Mouse (Mus musculus) kidney, embryonic 16.5 days (tissue): ENCODE results near the gene Wfdc15a. TPM values are rescaled to one million over a fixed set of nuclear protein-coding genes. Genes with fewer than 3 reads are reported as not detected.
"Not testable (repeated sequence)": the region's sequence is repeated elsewhere in the genome, so short reads cannot be mapped to it uniquely, and the experiment has no call there.

Experiments used
- ATAC-seq: fragments of 200-750 bp; cut with Nextera tagmentation; 2 replicates; pipeline ENCODE4 v1.8.0; 2017; ENCODE audit warnings: moderate TSS enrichment; ENCODE audit not compliant: low FRiP score, low TSS enrichment
- H3K27ac ChIP-seq: fragments of 300-500 bp; sonication (generic); 2 replicates; pipeline ENCODE4 v1.5.1; 2014; ENCODE audit warnings: low read length
- H3K27me3 ChIP-seq: fragments of 300-500 bp; sonication (generic); 2 replicates; pipeline ENCODE4 v1.6.1; 2014; ENCODE audit warnings: low read length, control low read depth, mixed read lengths; ENCODE audit not compliant: insufficient read depth
- H3K36me3 ChIP-seq: fragments of 300-500 bp; sonication (generic); 2 replicates; pipeline ENCODE4 v1.6.1; 2014; ENCODE audit warnings: low read length, control low read depth, mixed read lengths; ENCODE audit not compliant: insufficient read depth
- H3K4me1 ChIP-seq: fragments of 300-500 bp; sonication (generic); 2 replicates; pipeline ENCODE4 v1.6.1; 2014; ENCODE audit warnings: low read length, control low read depth, mixed read lengths; ENCODE audit not compliant: insufficient read depth
- H3K4me2 ChIP-seq: fragments of 300-500 bp; sonication (generic); replicated peaks from 2 replicates; pipeline ENCODE4 v1.6.1; 2014; ENCODE audit warnings: low read depth, low read length
- H3K4me3 ChIP-seq: fragments of 300-500 bp; sonication (generic); 2 replicates; pipeline ENCODE4 v1.5.1; 2014; ENCODE audit warnings: mild to moderate bottlenecking, low read length
- H3K9ac ChIP-seq: fragments of 300-500 bp; sonication (generic); replicated peaks from 2 replicates; pipeline ENCODE4 v1.6.1; 2014; ENCODE audit warnings: low read length
- H3K9me3 ChIP-seq: fragments of 300-500 bp; sonication (generic); 2 replicates; pipeline ENCODE4 v1.6.1; 2016; ENCODE audit warnings: low read length, control low read depth
- WGBS: fragments of 180-500 bp; shearing (Covaris S2); extraction: QIAGEN DNeasy Blood & Tissue Kit; methylation state at CpG from one replicate; pipeline ENCODE4 v1.1.7; 2014; 5-methylcytosine and 5-hydroxymethylcytosine counted together
- polyA plus RNA-seq: library from polyadenylated mRNA; unstranded; fragments of >200 nt; fragmentation: Nextera tagmentation; extraction: Ambion mirVana; gene quantifications from 2 replicates; pipeline ENCODE4 v1.2.1, GENCODE M21; 2015

Wfdc15a gene
- polyA plus RNA-seq, result not detected in 2 replicates

- H3K9ac ChIP-seq, result no peak within 1 kb of the TSS
- no peaks in the 10 kb centered on the region for H3K36me3 ChIP-seq
- H3K27me3 ChIP-seq, result no peaks in the 10 kb centered on the region
- H3K4me3 ChIP-seq, result no peak within 1 kb of the TSS
- ATAC-seq, result no peak
- WGBS, result 68% methylated on average over 20 of the region's 20 CpGs
- H3K27ac ChIP-seq, result no peak within 1 kb of the TSS
- no peaks in the 10 kb centered on the region for H3K9me3 ChIP-seq
- no peak within 1 kb of the TSS for H3K4me2 ChIP-seq
- no peaks in the 10 kb centered on the region for H3K4me1 ChIP-seq
These were observed at the start of gene Wfdc15a for GRCm38 (mm10) chr2:164199626-164200327. Wfdc15a (minus strand) TSS chr2:164200130.

GRCm38 (mm10) chr2:164238366-164238765 is 38.4 kb upstream of the Wfdc15a start, which contains the start of gene Svs2:
Svs2 (minus strand) TSS chr2:164238466.
- 77% methylated on average over 3 of the region's 3 CpGs for WGBS
- no peaks in the 10 kb centered on the region for H3K36me3 ChIP-seq
- H3K4me2 ChIP-seq, result no peak within 1 kb of the TSS
- no peaks in the 10 kb centered on the region for H3K27me3 ChIP-seq
- H3K4me1 ChIP-seq, result no peaks in the 10 kb centered on the region
- H3K9me3 ChIP-seq, result no peaks in the 10 kb centered on the region
- no peak for ATAC-seq
- H3K9ac ChIP-seq, result no peak within 1 kb of the TSS
- H3K4me3 ChIP-seq, result no peak within 1 kb of the TSS
- H3K27ac ChIP-seq, result no peak within 1 kb of the TSS

DNA sequence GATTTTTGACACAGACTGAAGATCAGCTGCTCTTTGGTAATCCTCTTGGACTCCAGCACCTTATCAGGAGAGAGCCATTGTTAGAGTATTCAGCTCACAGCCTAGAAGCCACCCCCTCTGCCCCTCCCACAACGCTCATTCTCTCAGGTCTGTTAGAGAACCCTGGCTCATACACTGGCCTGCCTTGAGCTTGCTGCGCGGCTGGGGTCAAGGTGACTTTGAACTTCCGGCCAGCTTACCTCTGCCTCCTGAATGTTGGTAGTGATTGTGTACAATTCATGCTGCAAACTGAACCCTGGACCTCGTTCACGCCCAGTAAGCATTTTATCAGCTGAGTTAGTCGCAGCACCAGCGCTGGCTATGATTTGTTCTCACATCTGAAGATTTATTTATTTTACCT is 32.7 kb upstream of the Wfdc15a start:
- Histone ChIP-seq H3K9ac (no peak overlapping the region), H3K4me2 (no peak overlapping the region), H3K4me1 (no peaks in the 10 kb centered on the region), H3K27ac (no peak overlapping the region), H3K4me3 (no peak overlapping the region), H3K9me3 (no peaks in the 10 kb centered on the region), H3K27me3 (no peaks in the 10 kb centered on the region), H3K36me3 (no peaks in the 10 kb centered on the region)
- no peak for ATAC-seq
- 83% methylated on average over 8 of the region's 8 CpGs for WGBS

GRCm38 (mm10) chr2:164228361-164229070 is 28.6 kb upstream of the Wfdc15a start:
- Histone ChIP-seq H3K4me2 (no peak overlapping the region), H3K9ac (no peak overlapping the region)

GRCm38 (mm10) chr2:164221522-164221921 is 21.6 kb upstream of the Wfdc15a start, which contains the start of gene Wfdc15b:
Wfdc15b (minus strand) TSS chr2:164221660.
- no peaks in the 10 kb centered on the region for H3K4me1 ChIP-seq
- H3K9ac ChIP-seq, result no peak within 1 kb of the TSS
- H3K4me3 ChIP-seq, result peak within 1 kb of the TSS; percentile 30
- peak within 1 kb of the TSS; percentile 79 for H3K27ac ChIP-seq
- H3K36me3 ChIP-seq, result no peaks in the 10 kb centered on the region
- H3K9me3 ChIP-seq, result no peaks in the 10 kb centered on the region
- peak within 1 kb of the TSS; percentile 43 for H3K4me2 ChIP-seq
- ATAC-seq, result peak; percentile 51; the same call in 1 of the 2 replicates
- H3K27me3 ChIP-seq, result no peaks in the 10 kb centered on the region
- 43% methylated on average over 11 of the region's 11 CpGs for WGBS

More at GRCm38 (mm10) chr2:164228361-164229070, 28.6 kb upstream of the Wfdc15a start:
- ATAC-seq, result no peak
- H3K27ac ChIP-seq, result no peak overlapping the region
- no peaks in the 10 kb centered on the region for H3K9me3 ChIP-seq
- 84% methylated on average over 8 of the region's 8 CpGs for WGBS
- H3K27me3 ChIP-seq, result no peaks in the 10 kb centered on the region
- H3K4me1 ChIP-seq, result no peaks in the 10 kb centered on the region
- H3K36me3 ChIP-seq, result no peaks in the 10 kb centered on the region
- no peak overlapping the region for H3K4me3 ChIP-seq

DNA sequence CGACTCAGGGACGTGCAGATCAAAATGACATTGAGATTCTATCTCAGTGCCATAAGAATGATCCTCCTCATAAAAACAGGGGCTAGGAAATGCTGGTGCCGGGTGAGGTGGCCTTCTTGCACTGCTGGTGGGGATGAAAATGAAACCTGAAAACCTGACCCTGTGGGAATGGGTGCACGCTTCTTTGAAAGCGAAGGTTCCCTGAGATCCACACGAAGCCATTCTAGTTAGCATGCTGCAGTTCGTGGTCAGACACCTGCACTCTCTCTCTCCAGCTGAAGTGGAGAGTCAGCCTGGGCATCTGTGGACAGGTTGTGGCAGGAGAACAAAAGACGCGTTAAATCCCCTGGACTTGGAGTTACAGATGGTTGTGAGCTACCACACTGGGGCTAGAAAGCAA is 19.4 kb upstream of the Wfdc15a start:
- Histone ChIP-seq H3K4me3 (no peak overlapping the region), H3K27ac (no peak overlapping the region), H3K4me2 (no peak overlapping the region; the same call in 1 of the 2 replicates), H3K27me3 (no peaks in the 10 kb centered on the region), H3K9me3 (no peaks in the 10 kb centered on the region), H3K36me3 (no peaks in the 10 kb centered on the region), H3K4me1 (no peaks in the 10 kb centered on the region), H3K9ac (no peak overlapping the region)
- no peak for ATAC-seq
- WGBS, result 78% methylated on average over 9 of the region's 9 CpGs

GRCm38 (mm10) chr2:164212711-164213110 is 12.8 kb upstream of the Wfdc15a start:
- Histone ChIP-seq H3K27ac (no peak overlapping the region), H3K36me3 (no peaks in the 10 kb centered on the region), H3K9me3 (no peaks in the 10 kb centered on the region), H3K4me2 (no peak overlapping the region), H3K9ac (no peak overlapping the region), H3K4me1 (no peaks in the 10 kb centered on the region), H3K4me3 (no peak overlapping the region), H3K27me3 (no peaks in the 10 kb centered on the region)
- 88% methylated on average over 5 of the region's 5 CpGs for WGBS
- no peak for ATAC-seq

GRCm38 (mm10) chr2:164210892-164211291 is 11.0 kb upstream of the Wfdc15a start:
- no peaks in the 10 kb centered on the region for H3K27me3 ChIP-seq
- no peaks in the 10 kb centered on the region for H3K36me3 ChIP-seq
- no peaks in the 10 kb centered on the region for H3K9me3 ChIP-seq
- 91% methylated on average over 4 of the region's 4 CpGs for WGBS
- no peak overlapping the region for H3K4me3 ChIP-seq
- H3K27ac ChIP-seq, result no peak overlapping the region
- ATAC-seq, result no peak
- H3K4me1 ChIP-seq, result no peaks in the 10 kb centered on the region
- H3K4me2 ChIP-seq, result no peak overlapping the region
- no peak overlapping the region for H3K9ac ChIP-seq

DNA sequence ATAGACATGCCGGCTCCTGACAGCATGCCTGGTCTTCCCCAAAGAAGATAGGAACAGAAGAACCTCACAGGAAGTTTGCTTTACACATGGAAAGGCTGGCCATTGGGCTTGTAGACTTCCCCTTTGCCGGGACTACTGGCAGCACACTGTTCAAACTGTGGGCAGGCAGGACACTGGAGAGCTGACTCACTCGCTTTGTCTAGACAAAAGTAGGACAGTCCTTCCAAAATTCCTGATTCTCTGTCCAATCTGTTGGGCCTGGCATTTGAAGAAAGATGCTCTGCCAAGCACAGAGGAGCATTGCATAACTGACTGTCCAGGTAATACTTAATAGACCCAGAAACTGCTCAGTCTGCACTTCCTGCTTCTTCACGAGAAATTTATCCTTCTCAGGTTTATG is 6.7 kb upstream of the Wfdc15a start:
- H3K36me3 ChIP-seq, result no peaks in the 10 kb centered on the region
- 70% methylated on average over 4 of the region's 4 CpGs for WGBS

GRCm38 (mm10) chr2:164206011-164206410 is 6.1 kb upstream of the Wfdc15a start:
- not testable (repeated sequence) for H3K4me1 ChIP-seq, H3K27ac ChIP-seq, H3K9me3 ChIP-seq, H3K27me3 ChIP-seq, H3K4me3 ChIP-seq, H3K9ac ChIP-seq, H3K4me2 ChIP-seq, H3K36me3 ChIP-seq, ATAC-seq
- 89% methylated on average over 10 of the region's 10 CpGs for WGBS

More for the DNA sequence above, 6.7 kb upstream of the Wfdc15a start:
- Histone ChIP-seq H3K4me2 (no peak overlapping the region), H3K9me3 (no peaks in the 10 kb centered on the region), H3K4me1 (no peaks in the 10 kb centered on the region), H3K27me3 (no peaks in the 10 kb centered on the region), H3K27ac (no peak overlapping the region), H3K9ac (no peak overlapping the region), H3K4me3 (no peak overlapping the region)
- no peak for ATAC-seq
